Mouse (Mus musculus) C2C12 (cell line): Measurements from ENCODE around the gene Gse1. TPM values are rescaled to one million over a fixed set of nuclear protein-coding genes. Genes with fewer than 3 reads are reported as not detected.

Experiments
- H3K27me3 ChIP-seq: one replicate; pipeline ENCODE4 v1.6.1; 2011; ENCODE audit not compliant: control insufficient read depth, insufficient read depth, insufficient read length
- H3K36me3 ChIP-seq: one replicate; pipeline ENCODE4 v1.6.1; 2011; ENCODE audit not compliant: control insufficient read depth, insufficient read depth
- H3K4me3 ChIP-seq: one replicate; pipeline ENCODE4 v1.5.1; 2011; ENCODE audit warnings: mild to moderate bottlenecking, control low read depth; ENCODE audit not compliant: poor library complexity, insufficient read depth, severe bottlenecking
- H3K79me2 ChIP-seq: one replicate; pipeline ENCODE4 v1.6.1; 2011; ENCODE audit not compliant: control insufficient read depth, insufficient read depth
- H3K79me3 ChIP-seq: one replicate; pipeline ENCODE4 v1.6.1; 2011; ENCODE audit warnings: low read depth, control low read depth
- H3ac ChIP-seq: one replicate; pipeline ENCODE3; 2011; ENCODE audit warnings: low read depth; ENCODE audit not compliant: control insufficient read depth, insufficient read length
- CEBPB ChIP-seq: IDR thresholded peaks from one replicate; pipeline ENCODE4 v1.6.1; 2011; ENCODE audit warnings: low read depth, mild to moderate bottlenecking, control low read depth, moderate library complexity
- CTCF ChIP-seq: IDR thresholded peaks from one replicate; pipeline ENCODE4 v1.5.1; 2011; ENCODE audit not compliant: control insufficient read depth, insufficient read depth, insufficient read length
- FOSL1 ChIP-seq: IDR thresholded peaks from one replicate; pipeline ENCODE4 v1.8.0; 2011; ENCODE audit warnings: mild to moderate bottlenecking, low read length; ENCODE audit not compliant: poor library complexity, insufficient read depth, severe bottlenecking
- MAX ChIP-seq: IDR thresholded peaks from one replicate; pipeline ENCODE4 v1.6.1; 2011; ENCODE audit warnings: mild to moderate bottlenecking, control low read depth
- MYOD1 ChIP-seq: IDR thresholded peaks from one replicate; pipeline ENCODE4 v1.6.1; 2011; ENCODE audit warnings: low read depth; ENCODE audit not compliant: control insufficient read depth, insufficient read length
- MYOG ChIP-seq: IDR thresholded peaks from one replicate; pipeline ENCODE4 v1.6.1; 2011; ENCODE audit not compliant: control insufficient read depth, insufficient read length; ENCODE audit errors: extremely low read depth
- USF1 ChIP-seq: IDR thresholded peaks from one replicate; pipeline ENCODE4 v1.6.1; 2011; ENCODE audit warnings: low read depth, mild to moderate bottlenecking, control low read depth, moderate library complexity
- polyA plus RNA-seq: library from polyadenylated mRNA; unstranded; fragments of >200 nt; fragmentation: generic; extraction: Trizol; gene quantifications from one replicate; pipeline ENCODE4 v1.2.1, GENCODE M21; 2012; ENCODE audit warnings: missing spikeins

Gene Gse1
- polyA plus RNA-seq, 1 experiment = 15.6 TPM

- Histone ChIP-seq H3K79me3 (no peaks in the 10 kb centered on the region), H3K27me3 (no peaks in the 10 kb centered on the region), H3K36me3 (no peaks in the 10 kb centered on the region), H3K79me2 (no peaks in the 10 kb centered on the region), H3K4me3 (no peak overlapping the region), H3ac (no peak overlapping the region)
- peak; percentile 90 for TF ChIP-seq MYOD1
- TF ChIP-seq MAX = no peak
Observed at GRCm38 (mm10) chr8:120184366-120184765, 43.9 kb upstream of the Gse1 start.

DNA sequence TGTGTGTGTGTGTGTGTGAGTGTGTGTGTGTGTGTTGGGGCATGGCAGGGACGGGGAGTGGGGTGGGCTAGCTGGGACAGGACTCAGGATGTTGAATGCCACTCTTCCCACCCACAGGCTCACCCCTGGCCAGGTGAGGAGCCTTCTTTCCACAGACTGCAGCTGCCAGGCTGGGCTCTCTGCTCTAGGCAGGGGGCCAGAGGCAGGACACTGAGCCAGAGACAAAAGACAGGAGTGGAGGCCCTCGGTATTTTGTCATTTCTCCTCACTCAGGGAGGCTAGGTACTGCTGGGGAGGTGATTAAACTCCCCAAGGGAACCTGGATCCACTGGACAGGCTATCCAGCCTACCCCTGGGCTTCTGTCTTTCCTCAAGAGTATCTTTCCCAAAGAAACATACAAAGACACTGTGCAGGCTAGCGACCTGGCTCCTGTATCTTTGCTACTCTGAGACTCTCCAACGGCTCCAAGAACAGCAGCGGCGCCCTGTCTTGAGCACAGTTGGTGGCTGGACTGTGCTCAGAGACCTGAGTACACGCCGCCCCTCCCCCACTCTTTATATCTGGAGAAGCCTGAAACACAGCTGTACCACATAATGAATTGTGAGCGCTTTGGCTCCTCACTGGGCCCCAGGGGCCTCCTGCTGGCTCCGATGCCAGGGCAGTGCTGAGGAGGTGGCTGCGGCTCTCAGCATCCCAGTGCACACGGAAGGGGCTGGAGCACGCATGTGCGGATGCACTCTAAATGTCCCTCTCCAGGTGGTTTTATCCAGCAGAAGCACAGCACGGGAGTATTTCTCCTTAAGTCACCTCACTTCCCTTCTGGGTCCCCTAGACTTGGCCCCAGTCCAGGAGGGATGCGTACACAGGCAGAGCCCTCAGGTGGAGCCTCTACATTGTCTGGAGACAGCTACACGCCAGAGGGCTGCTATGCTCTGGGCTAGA is 43.1 kb upstream of the Gse1 start:
- no peaks in the 10 kb centered on the region for H3K36me3 ChIP-seq
- no peak overlapping the region for H3K4me3 ChIP-seq
- no peaks in the 10 kb centered on the region for H3K27me3 ChIP-seq
- H3K79me2 ChIP-seq = no peaks in the 10 kb centered on the region
- no peaks in the 10 kb centered on the region for H3K79me3 ChIP-seq
- peak; percentile 23 for TF ChIP-seq MYOD1
- TF ChIP-seq CTCF = no peak
- TF ChIP-seq CEBPB = no peak
- no peak for TF ChIP-seq MAX
- TF ChIP-seq MYOG = no peak
- TF ChIP-seq FOSL1 = no peak
- no peak for TF ChIP-seq USF1
- peak overlapping the region; percentile 32 for H3ac ChIP-seq

GRCm38 (mm10) chr8:120186454-120186853 is 41.8 kb upstream of the Gse1 start:
- no peaks in the 10 kb centered on the region for H3K27me3 ChIP-seq
- TF ChIP-seq USF1 = no peak
- TF ChIP-seq MYOD1 = no peak
- no peak for TF ChIP-seq MAX
- TF ChIP-seq CTCF = no peak
- TF ChIP-seq CEBPB = no peak
- H3K79me2 ChIP-seq = no peaks in the 10 kb centered on the region
- H3K4me3 ChIP-seq = no peak overlapping the region
- no peaks in the 10 kb centered on the region for H3K79me3 ChIP-seq
- no peak overlapping the region for H3ac ChIP-seq
- H3K36me3 ChIP-seq = no peaks in the 10 kb centered on the region

DNA sequence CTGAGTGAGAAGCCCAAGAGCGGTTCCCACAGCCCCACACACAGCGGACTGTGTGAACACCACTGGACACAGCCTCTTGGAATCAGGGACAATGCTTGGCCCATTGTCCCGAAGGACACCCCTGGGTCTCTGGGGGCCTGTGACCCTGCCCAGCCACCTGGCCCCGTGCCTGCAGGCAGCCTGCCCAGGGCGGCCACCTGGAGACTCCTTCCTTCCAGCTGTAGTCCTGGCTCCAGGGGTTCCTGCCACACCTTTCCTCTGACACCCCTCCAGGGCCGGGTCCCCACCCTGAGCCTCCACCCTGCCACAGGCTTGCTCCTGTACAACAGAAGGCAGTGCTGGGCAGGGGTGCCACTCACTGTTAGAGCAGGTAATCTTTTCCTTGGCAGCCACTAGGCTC is 39.7 kb upstream of the Gse1 start:
- no peaks in the 10 kb centered on the region for H3K36me3 ChIP-seq
- TF ChIP-seq MAX (no peak), FOSL1 (no peak), USF1 (no peak), CEBPB (no peak), MYOD1 (no peak), MYOG (no peak), CTCF (no peak)
- H3K79me3 ChIP-seq = no peaks in the 10 kb centered on the region
- no peaks in the 10 kb centered on the region for H3K79me2 ChIP-seq
- H3ac ChIP-seq = no peak overlapping the region
- no peaks in the 10 kb centered on the region for H3K27me3 ChIP-seq
- no peak overlapping the region for H3K4me3 ChIP-seq

DNA sequence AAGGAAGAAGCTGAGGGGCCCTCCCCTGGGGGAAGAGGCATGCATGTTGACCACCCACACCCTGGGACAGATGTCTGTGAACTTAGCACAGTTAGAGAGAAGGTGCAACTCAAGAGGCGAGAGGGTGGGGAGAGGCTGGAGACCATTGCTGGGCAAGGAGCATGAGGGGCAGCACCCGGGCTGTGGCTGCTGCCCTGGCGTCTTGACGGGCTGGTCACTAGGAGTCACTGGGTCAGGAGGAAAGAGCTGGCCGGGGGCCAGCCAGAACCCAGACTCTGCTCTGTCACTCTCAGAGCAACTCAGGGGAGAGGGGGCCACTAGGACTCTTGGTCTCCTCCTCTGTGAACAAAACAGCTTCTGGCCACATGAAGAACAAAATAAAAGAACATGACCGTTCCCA is 38.8 kb upstream of the Gse1 start:
- H3K79me2 ChIP-seq = no peaks in the 10 kb centered on the region
- TF ChIP-seq MYOD1 (no peak), FOSL1 (no peak), CEBPB (no peak), USF1 (no peak), MYOG (no peak), CTCF (no peak)
- H3K36me3 ChIP-seq = no peaks in the 10 kb centered on the region

DNA sequence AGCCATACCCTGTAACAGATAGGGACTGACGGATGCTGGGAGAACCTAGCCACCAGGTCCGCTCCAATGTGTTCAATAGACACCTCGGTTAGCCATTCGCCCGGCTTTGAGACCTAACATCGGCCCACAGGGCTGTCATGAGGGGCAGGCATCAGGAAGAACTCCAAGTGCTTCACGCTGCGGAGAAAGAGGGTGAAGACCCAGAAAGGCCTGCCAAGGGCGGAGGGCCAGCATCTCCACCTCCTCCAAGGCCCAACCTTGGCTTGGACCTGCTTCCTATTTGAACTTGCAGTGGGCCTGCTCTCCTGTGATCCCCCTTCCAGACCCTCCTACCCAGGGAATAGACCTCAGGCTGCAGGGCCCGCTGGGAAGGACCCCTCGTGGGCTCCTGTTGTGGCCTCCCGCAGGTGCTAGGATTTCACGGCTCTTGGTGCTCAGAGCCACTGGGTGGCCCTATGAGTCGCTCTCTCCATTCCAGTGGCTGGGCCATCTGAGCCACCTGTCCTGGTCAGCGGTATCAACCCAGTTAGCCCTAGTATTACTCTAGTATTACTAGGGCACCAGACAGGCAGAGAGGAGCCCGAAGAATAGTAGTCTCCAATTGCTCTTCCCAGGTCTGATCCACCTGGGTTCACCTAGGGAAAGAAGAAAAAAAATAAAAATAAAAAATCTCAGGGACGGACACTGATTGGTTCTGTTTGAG is 38.0 kb upstream of the Gse1 start:
- H3K4me3 ChIP-seq = no peak overlapping the region
- TF ChIP-seq CTCF = no peak
- peak; percentile 82 for TF ChIP-seq USF1
- H3K79me3 ChIP-seq = no peaks in the 10 kb centered on the region
- no peak overlapping the region for H3ac ChIP-seq
- no peaks in the 10 kb centered on the region for H3K36me3 ChIP-seq
- no peaks in the 10 kb centered on the region for H3K27me3 ChIP-seq
- no peaks in the 10 kb centered on the region for H3K79me2 ChIP-seq

More for the DNA sequence above, 38.8 kb upstream of the Gse1 start:
- H3K79me3 ChIP-seq = no peaks in the 10 kb centered on the region
- no peak overlapping the region for H3ac ChIP-seq
- H3K4me3 ChIP-seq = no peak overlapping the region
- no peaks in the 10 kb centered on the region for H3K27me3 ChIP-seq
